In the genomic region with DNA sequence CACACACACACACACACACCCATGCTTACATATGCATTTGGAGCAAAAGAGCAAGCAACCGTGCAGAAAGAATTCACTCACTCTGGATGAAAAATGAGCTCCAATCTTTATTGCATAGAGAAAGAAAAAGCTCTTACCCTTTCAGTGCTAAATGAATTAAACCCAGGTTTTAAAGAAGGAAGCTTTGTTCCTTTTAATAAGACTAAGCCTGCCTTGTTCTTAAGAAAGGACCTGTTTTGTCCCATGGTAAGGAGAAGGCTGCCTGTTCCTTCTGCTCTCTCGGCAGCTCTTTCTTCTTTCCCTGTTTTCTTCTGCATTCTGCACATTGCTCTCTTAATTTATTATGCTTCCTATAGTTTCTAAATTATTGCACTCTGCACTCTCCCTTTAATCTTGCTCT, we compare ENCODE assay signal across 28 mouse cellular contexts. TPM values are rescaled to one million over a fixed set of nuclear protein-coding genes. Genes with fewer than 3 reads are reported as not detected.
DNase-seq lines count a peak whose midpoint lies in the region; ATAC-seq lines count a peak whose summit lies in the region.
"Had no signal": no experiment of that assay in that cellular context is flagged by ENCODE, and none has a peak within 500 bp of the region (broad histone marks: within the 10 kb centered on the region; RNA-seq: fewer than 3 reads in every experiment).

No protein-coding gene starts in this region.

- DNase-seq in forebrain, embryonic 14.5 days (ENCODE audit: low spot score) = peak; percentile 43
- DNase-seq in midbrain, embryonic 11.5 days (ENCODE audit: low spot score, missing footprints) = peak; percentile 82
- DNase-seq in embryonic facial prominence, embryonic 14.5 days (ENCODE audit: low spot score) = peak; percentile 32
- DNase-seq in limb, embryonic 10.5 days (ENCODE audit: low spot score) = no peak
- DNase-seq: adrenal gland, adult 2 months; cerebellum, adult 18-20 months; cerebellum, postnatal 14 days; heart, postnatal 36 days; kidney, adult 2 months; kidney, postnatal 14 days; lung, postnatal 36 days; midbrain, embryonic 14.5 days; right cerebral cortex, postnatal 14 days; spleen, adult 18-20 months had no signal

- H3K4me3 ChIP-seq in forebrain, embryonic 14.5 days (ENCODE audit: low read depth, low read length) = no peak overlapping the region
- no peak overlapping the region for H3K4me3 ChIP-seq in forebrain, embryonic 16.5 days (replicated peaks; ENCODE audit: low read length)
- no peak overlapping the region for H3K4me3 ChIP-seq in midbrain, embryonic 11.5 days (ENCODE audit: low read depth, low read length)
- no peak overlapping the region for H3K4me3 ChIP-seq in midbrain, embryonic 16.5 days (ENCODE audit: low read depth, low read length)
- no peak overlapping the region for H3K4me3 ChIP-seq in embryonic facial prominence, embryonic 14.5 days (ENCODE audit: low read depth, low read length)
- H3K4me3 ChIP-seq in limb, embryonic 10.5 days = no peak overlapping the region
- H3K4me3 ChIP-seq in hindbrain, embryonic 16.5 days (ENCODE audit: low read length) = no peak overlapping the region
- H3K4me3 ChIP-seq: erythroblast, embryonic 14.5 days; heart, embryonic 15.5 days; liver, embryonic 15.5 days; lung, embryonic 15.5 days; megakaryocyte, embryonic 14.5 days had no signal

- no peak for ATAC-seq in forebrain, embryonic 14.5 days
- no peak for ATAC-seq in forebrain, embryonic 16.5 days
- no peak for ATAC-seq in midbrain, embryonic 11.5 days (ENCODE audit: low FRiP score)
- ATAC-seq in midbrain, embryonic 16.5 days = no peak
- peak; percentile 33; the same call in 1 of the 2 replicates for ATAC-seq in embryonic facial prominence, embryonic 14.5 days (ENCODE audit: low read depth)
- ATAC-seq in hindbrain, embryonic 16.5 days = no peak
- ATAC-seq: hindbrain, postnatal 0 days had no signal

- 4% methylated on average over 2 of the region's 2 CpGs for WGBS in forebrain, embryonic 14.5 days
- 2% methylated on average over 2 of the region's 2 CpGs for WGBS in forebrain, embryonic 16.5 days
- 24% methylated on average over 2 of the region's 2 CpGs for WGBS in midbrain, embryonic 11.5 days
- WGBS in midbrain, embryonic 16.5 days = 16% methylated on average over 2 of the region's 2 CpGs
- WGBS in embryonic facial prominence, embryonic 14.5 days = 31% methylated on average over 2 of the region's 2 CpGs
- 5% methylated on average over 2 of the region's 2 CpGs for WGBS in limb, embryonic 10.5 days
- 17% methylated on average over 2 of the region's 2 CpGs for WGBS in hindbrain, embryonic 16.5 days

- no peaks in the 10 kb centered on the region for H3K27me3 ChIP-seq in forebrain, embryonic 14.5 days (replicated peaks; ENCODE audit: control insufficient read depth, insufficient read depth, low read length)
- H3K27me3 ChIP-seq in forebrain, embryonic 16.5 days (replicated peaks; ENCODE audit: control insufficient read depth, insufficient read depth, low read length) = no peaks in the 10 kb centered on the region
- no peaks in the 10 kb centered on the region for H3K27me3 ChIP-seq in midbrain, embryonic 11.5 days (ENCODE audit: control insufficient read depth, insufficient read depth, low read length)
- H3K27me3 ChIP-seq in midbrain, embryonic 16.5 days (ENCODE audit: control insufficient read depth, insufficient read depth, low read depth, low read length) = no peaks in the 10 kb centered on the region
- no peaks in the 10 kb centered on the region for H3K27me3 ChIP-seq in embryonic facial prominence, embryonic 14.5 days (replicated peaks; ENCODE audit: control insufficient read depth, insufficient read depth, low read length)
- peaks cover 6% of the 10 kb centered on the region; the same call in 1 of the 2 replicates for H3K27me3 ChIP-seq in limb, embryonic 10.5 days (ENCODE audit: low read depth, poor library complexity, severe bottlenecking)
- no peaks in the 10 kb centered on the region for H3K27me3 ChIP-seq in hindbrain, embryonic 16.5 days (replicated peaks; ENCODE audit: control insufficient read depth, insufficient read depth, low read length)
- H3K27me3 ChIP-seq: heart, embryonic 15.5 days; liver, embryonic 15.5 days; lung, embryonic 15.5 days had no signal

- no peaks in the 10 kb centered on the region for H3K36me3 ChIP-seq in forebrain, embryonic 14.5 days (ENCODE audit: control insufficient read depth, insufficient read depth, low read length)
- no peaks in the 10 kb centered on the region for H3K36me3 ChIP-seq in forebrain, embryonic 16.5 days (ENCODE audit: control insufficient read depth, insufficient read depth)
- no peaks in the 10 kb centered on the region for H3K36me3 ChIP-seq in midbrain, embryonic 11.5 days (ENCODE audit: control insufficient read depth, insufficient read depth, low read length)
- H3K36me3 ChIP-seq in midbrain, embryonic 16.5 days (ENCODE audit: control insufficient read depth, insufficient read depth, low read length) = no peaks in the 10 kb centered on the region
- H3K36me3 ChIP-seq in embryonic facial prominence, embryonic 14.5 days (ENCODE audit: control insufficient read depth, insufficient read depth, low read length) = no peaks in the 10 kb centered on the region
- H3K36me3 ChIP-seq in limb, embryonic 10.5 days = no peaks in the 10 kb centered on the region
- no peaks in the 10 kb centered on the region for H3K36me3 ChIP-seq in hindbrain, embryonic 16.5 days (ENCODE audit: control insufficient read depth, insufficient read depth, low read length)
- H3K36me3 ChIP-seq: heart, embryonic 15.5 days; liver, embryonic 15.5 days; lung, embryonic 15.5 days had no signal

- no peaks in the 10 kb centered on the region for H3K9me3 ChIP-seq in forebrain, embryonic 14.5 days (replicated peaks; ENCODE audit: control insufficient read depth, low read length)
- H3K9me3 ChIP-seq in forebrain, embryonic 16.5 days (ENCODE audit: control insufficient read depth, low read length) = no peaks in the 10 kb centered on the region
- no peaks in the 10 kb centered on the region for H3K9me3 ChIP-seq in midbrain, embryonic 11.5 days (ENCODE audit: control insufficient read depth, low read length)
- H3K9me3 ChIP-seq in midbrain, embryonic 16.5 days (replicated peaks; ENCODE audit: control insufficient read depth, low read length, poor library complexity, severe bottlenecking) = no peaks in the 10 kb centered on the region
- H3K9me3 ChIP-seq in embryonic facial prominence, embryonic 14.5 days (ENCODE audit: control insufficient read depth, low read length) = no peaks in the 10 kb centered on the region
- H3K9me3 ChIP-seq in limb, embryonic 10.5 days (replicated peaks) = no peaks in the 10 kb centered on the region
- H3K9me3 ChIP-seq in hindbrain, embryonic 16.5 days (ENCODE audit: control insufficient read depth, low read length) = no peaks in the 10 kb centered on the region
- H3K9me3 ChIP-seq: heart, embryonic 15.5 days; liver, embryonic 15.5 days; lung, embryonic 15.5 days; megakaryocyte, embryonic 14.5 days had no signal

- H3K27ac ChIP-seq in forebrain, embryonic 14.5 days (ENCODE audit: low read depth, low read length) = no peak overlapping the region
- no peak overlapping the region for H3K27ac ChIP-seq in forebrain, embryonic 16.5 days (ENCODE audit: low read length)
- H3K27ac ChIP-seq in midbrain, embryonic 11.5 days (ENCODE audit: low read depth, low read length) = no peak overlapping the region
- H3K27ac ChIP-seq in midbrain, embryonic 16.5 days (ENCODE audit: low read length) = no peak overlapping the region
- H3K27ac ChIP-seq in embryonic facial prominence, embryonic 14.5 days (replicated peaks; ENCODE audit: low read depth, low read length) = no peak overlapping the region
- 0 out of 2 replicates have a peak overlapping the region, but pooled peaks have one; percentile 25 for H3K27ac ChIP-seq in limb, embryonic 10.5 days
- H3K27ac ChIP-seq in hindbrain, embryonic 16.5 days (ENCODE audit: low read depth, low read length) = no peak overlapping the region
- H3K27ac ChIP-seq: heart, embryonic 15.5 days; hindbrain, postnatal 0 days; liver, embryonic 15.5 days; lung, embryonic 15.5 days had no signal

- no peaks in the 10 kb centered on the region for H3K4me1 ChIP-seq in forebrain, embryonic 14.5 days (ENCODE audit: control insufficient read depth, insufficient read depth, low read length)
- H3K4me1 ChIP-seq in forebrain, embryonic 16.5 days (replicated peaks; ENCODE audit: control insufficient read depth, insufficient read depth, low read length) = no peaks in the 10 kb centered on the region
- H3K4me1 ChIP-seq in midbrain, embryonic 11.5 days (ENCODE audit: control insufficient read depth, insufficient read depth, low read length) = no peaks in the 10 kb centered on the region
- no peaks in the 10 kb centered on the region for H3K4me1 ChIP-seq in midbrain, embryonic 16.5 days (ENCODE audit: control insufficient read depth, insufficient read depth, low read length)
- no peaks in the 10 kb centered on the region for H3K4me1 ChIP-seq in embryonic facial prominence, embryonic 14.5 days (ENCODE audit: control insufficient read depth, insufficient read depth, low read length)
- peaks cover 15% of the 10 kb centered on the region for H3K4me1 ChIP-seq in limb, embryonic 10.5 days
- H3K4me1 ChIP-seq in hindbrain, embryonic 16.5 days (ENCODE audit: control insufficient read depth, insufficient read depth, low read depth, low read length) = no peaks in the 10 kb centered on the region
- H3K4me1 ChIP-seq: heart, embryonic 15.5 days; lung, embryonic 15.5 days had no signal

- no peak overlapping the region for H3K4me2 ChIP-seq in forebrain, embryonic 14.5 days (ENCODE audit: low read length)
- no peak overlapping the region for H3K4me2 ChIP-seq in forebrain, embryonic 16.5 days (ENCODE audit: low read length)
- no peak overlapping the region for H3K4me2 ChIP-seq in midbrain, embryonic 11.5 days
- H3K4me2 ChIP-seq in midbrain, embryonic 16.5 days (ENCODE audit: low read length) = no peak overlapping the region
- H3K4me2 ChIP-seq in embryonic facial prominence, embryonic 14.5 days (ENCODE audit: low read depth, low read length) = no peak overlapping the region
- H3K4me2 ChIP-seq in hindbrain, embryonic 16.5 days (ENCODE audit: low read length) = no peak overlapping the region
- H3K4me2 ChIP-seq: heart, embryonic 15.5 days; liver, embryonic 15.5 days; lung, embryonic 15.5 days had no signal

- no peak overlapping the region for H3K9ac ChIP-seq in forebrain, embryonic 14.5 days (ENCODE audit: low read length)
- no peak overlapping the region for H3K9ac ChIP-seq in forebrain, embryonic 16.5 days (replicated peaks; ENCODE audit: low read depth, low read length)
- H3K9ac ChIP-seq in midbrain, embryonic 11.5 days (ENCODE audit: low read length) = no peak overlapping the region
- H3K9ac ChIP-seq in midbrain, embryonic 16.5 days (ENCODE audit: low read depth, low read length) = no peak overlapping the region
- no peak overlapping the region for H3K9ac ChIP-seq in embryonic facial prominence, embryonic 14.5 days (ENCODE audit: low read depth, low read length)
- H3K9ac ChIP-seq in hindbrain, embryonic 16.5 days (ENCODE audit: low read depth, low read length) = no peak overlapping the region
- H3K9ac ChIP-seq: heart, embryonic 15.5 days; liver, embryonic 15.5 days; lung, embryonic 15.5 days had no signal

RNA-seq across cellular contexts. Expression of a gene that starts 2.0 kb away (rescaled TPM):
- polyA plus RNA-seq in forebrain, embryonic 14.5 days (2014; fragmentation: Nextera tagmentation; extraction: Ambion mirVana) = 0.10 TPM in 1 of 2 replicates, not detected in the other
- not detected in 2 replicates for polyA plus RNA-seq in forebrain, embryonic 16.5 days (2015; fragmentation: Nextera tagmentation; extraction: Ambion mirVana)
- polyA plus RNA-seq in midbrain, embryonic 11.5 days (2014; fragmentation: Nextera tagmentation; extraction: Ambion mirVana) = 0.18 and 0.33 TPM in 2 replicates
- 0.38 TPM in 1 of 2 replicates, not detected in the other for polyA plus RNA-seq in midbrain, embryonic 16.5 days (2015; fragmentation: Nextera tagmentation; extraction: Ambion mirVana)
- polyA plus RNA-seq in embryonic facial prominence, embryonic 14.5 days (2014; fragmentation: Nextera tagmentation; extraction: Ambion mirVana) = 0.13 and 0.21 TPM in 2 replicates
- 0.34 TPM in 1 of 2 replicates, not detected in the other for polyA plus RNA-seq in limb, embryonic 10.5 days (2016; fragmentation: Nextera tagmentation; extraction: Ambion mirVana)
- 0.17 and 0.59 TPM in 2 replicates for polyA plus RNA-seq in hindbrain, embryonic 16.5 days (2015; fragmentation: Nextera tagmentation; extraction: Ambion mirVana)
- polyA plus RNA-seq: C2C12; embryonic facial prominence, embryonic 11.5 days; midbrain, embryonic 14.5 days had no signal

RNA-seq across cellular contexts. Expression of a gene that starts 18.6 kb away (rescaled TPM):
- not detected in 2 replicates for polyA plus RNA-seq in forebrain, embryonic 14.5 days (2014; fragmentation: Nextera tagmentation; extraction: Ambion mirVana)
- polyA plus RNA-seq in forebrain, embryonic 16.5 days (2015; fragmentation: Nextera tagmentation; extraction: Ambion mirVana) = not detected in 2 replicates
- polyA plus RNA-seq in midbrain, embryonic 11.5 days (2014; fragmentation: Nextera tagmentation; extraction: Ambion mirVana) = not detected in 2 replicates
- polyA plus RNA-seq in midbrain, embryonic 16.5 days (2015; fragmentation: Nextera tagmentation; extraction: Ambion mirVana) = not detected in 2 replicates
- polyA plus RNA-seq in embryonic facial prominence, embryonic 14.5 days (2014; fragmentation: Nextera tagmentation; extraction: Ambion mirVana) = 0.24 TPM in 1 of 2 replicates, not detected in the other
- 0.14 TPM in 1 of 2 replicates, not detected in the other for polyA plus RNA-seq in limb, embryonic 10.5 days (2016; fragmentation: Nextera tagmentation; extraction: Ambion mirVana)
- polyA plus RNA-seq in hindbrain, embryonic 16.5 days (2015; fragmentation: Nextera tagmentation; extraction: Ambion mirVana) = not detected in 2 replicates
- polyA plus RNA-seq: adrenal gland, adult 2 months; C2C12; erythroblast, embryonic 14.5 days; gonadal fat pad, adult 2 months; hindbrain, postnatal 0 days; limb, embryonic 11.5 days; midbrain, embryonic 14.5 days; urinary bladder, adult 2 months had no signal

RNA-seq across cellular contexts. Expression of a gene that starts 33.2 kb away (rescaled TPM):
- not detected in 2 replicates for polyA plus RNA-seq in forebrain, embryonic 14.5 days (2014; fragmentation: Nextera tagmentation; extraction: Ambion mirVana)
- polyA plus RNA-seq in forebrain, embryonic 16.5 days (2015; fragmentation: Nextera tagmentation; extraction: Ambion mirVana) = 0.10 TPM in 1 of 2 replicates, not detected in the other
- 0.23 and 0.37 TPM in 2 replicates for polyA plus RNA-seq in midbrain, embryonic 11.5 days (2014; fragmentation: Nextera tagmentation; extraction: Ambion mirVana)
- 0.09 TPM in 1 of 2 replicates, not detected in the other for polyA plus RNA-seq in midbrain, embryonic 16.5 days (2015; fragmentation: Nextera tagmentation; extraction: Ambion mirVana)
- 0.14 and 0.28 TPM in 2 replicates for polyA plus RNA-seq in embryonic facial prominence, embryonic 14.5 days (2014; fragmentation: Nextera tagmentation; extraction: Ambion mirVana)
- 0.25 and 0.54 TPM in 2 replicates for polyA plus RNA-seq in limb, embryonic 10.5 days (2016; fragmentation: Nextera tagmentation; extraction: Ambion mirVana)
- 0.27 TPM in 1 of 2 replicates, not detected in the other for polyA plus RNA-seq in hindbrain, embryonic 16.5 days (2015; fragmentation: Nextera tagmentation; extraction: Ambion mirVana)
- polyA plus RNA-seq: C2C12 had no signal

RNA-seq across cellular contexts. Expression of a gene that starts 33.6 kb away (rescaled TPM):
- polyA plus RNA-seq in forebrain, embryonic 14.5 days (2014; fragmentation: Nextera tagmentation; extraction: Ambion mirVana) = not detected in 2 replicates
- polyA plus RNA-seq in forebrain, embryonic 16.5 days (2015; fragmentation: Nextera tagmentation; extraction: Ambion mirVana) = not detected in 2 replicates
- polyA plus RNA-seq in midbrain, embryonic 11.5 days (2014; fragmentation: Nextera tagmentation; extraction: Ambion mirVana) = 0.12 TPM in 1 of 2 replicates, not detected in the other
- polyA plus RNA-seq in midbrain, embryonic 16.5 days (2015; fragmentation: Nextera tagmentation; extraction: Ambion mirVana) = not detected in 2 replicates
- polyA plus RNA-seq in embryonic facial prominence, embryonic 14.5 days (2014; fragmentation: Nextera tagmentation; extraction: Ambion mirVana) = 0.08 TPM in 1 of 2 replicates, not detected in the other
- polyA plus RNA-seq in limb, embryonic 10.5 days (2016; fragmentation: Nextera tagmentation; extraction: Ambion mirVana) = 0.05 TPM in 1 of 2 replicates, not detected in the other
- polyA plus RNA-seq in hindbrain, embryonic 16.5 days (2015; fragmentation: Nextera tagmentation; extraction: Ambion mirVana) = not detected in 2 replicates
- polyA plus RNA-seq: adrenal gland, adult 2 months; C2C12; erythroblast, embryonic 14.5 days; midbrain, embryonic 14.5 days had no signal

RNA-seq across cellular contexts. Expression of a gene that starts 49.8 kb away (rescaled TPM):
- polyA plus RNA-seq in forebrain, embryonic 14.5 days (2014; fragmentation: Nextera tagmentation; extraction: Ambion mirVana) = 0.14 TPM in 1 of 2 replicates, not detected in the other
- not detected in 2 replicates for polyA plus RNA-seq in forebrain, embryonic 16.5 days (2015; fragmentation: Nextera tagmentation; extraction: Ambion mirVana)
- 0.03 TPM in 1 of 2 replicates, not detected in the other for polyA plus RNA-seq in midbrain, embryonic 11.5 days (2014; fragmentation: Nextera tagmentation; extraction: Ambion mirVana)
- 0.14 TPM in 1 of 2 replicates, not detected in the other for polyA plus RNA-seq in midbrain, embryonic 16.5 days (2015; fragmentation: Nextera tagmentation; extraction: Ambion mirVana)
- 0.07 and 1.0 TPM in 2 replicates for polyA plus RNA-seq in embryonic facial prominence, embryonic 14.5 days (2014; fragmentation: Nextera tagmentation; extraction: Ambion mirVana)
- polyA plus RNA-seq in limb, embryonic 10.5 days (2016; fragmentation: Nextera tagmentation; extraction: Ambion mirVana) = 0.09 TPM in 1 of 2 replicates, not detected in the other
- polyA plus RNA-seq in hindbrain, embryonic 16.5 days (2015; fragmentation: Nextera tagmentation; extraction: Ambion mirVana) = 0.06 and 0.14 TPM in 2 replicates
- polyA plus RNA-seq: C2C12; embryonic facial prominence, embryonic 11.5 days; hindbrain, postnatal 0 days had no signal
